In the genomic region with DNA sequence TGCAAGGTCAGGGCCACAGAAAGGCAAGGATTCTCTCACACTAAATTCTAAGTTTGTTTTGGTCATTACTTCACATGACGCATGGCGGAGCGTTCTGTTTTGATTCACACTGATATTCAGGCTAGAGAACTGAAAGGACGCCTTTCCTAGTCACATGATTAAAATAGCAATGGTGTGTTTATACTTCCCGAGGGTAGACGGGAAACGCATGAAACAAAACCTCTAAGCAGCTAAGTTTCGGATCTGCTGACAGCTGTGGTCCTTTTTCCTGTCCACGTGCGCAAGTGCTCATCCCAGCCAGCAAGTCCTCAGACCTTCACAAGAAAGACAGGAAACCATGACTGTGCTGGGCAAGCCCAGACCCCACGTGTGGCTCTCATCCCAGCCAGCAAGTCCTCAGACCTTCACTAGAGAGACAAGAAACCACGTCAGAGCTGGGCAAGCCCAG, we compare ENCODE assay signal across 9 mouse cellular contexts. TPM values are rescaled to one million over a fixed set of nuclear protein-coding genes. Genes with fewer than 3 reads are reported as not detected.
DNase-seq lines count a peak whose midpoint lies in the region; ATAC-seq lines count a peak whose summit lies in the region.
"Had no signal": no experiment of that assay in that cellular context is flagged by ENCODE, and none has a peak within 500 bp of the region (broad histone marks: within the 10 kb centered on the region; RNA-seq: fewer than 3 reads in every experiment).

No protein-coding gene starts in this region.

- no peak overlapping the region for H3K9ac ChIP-seq in heart, embryonic 15.5 days
- no peak overlapping the region for H3K9ac ChIP-seq in hindbrain, embryonic 13.5 days
- H3K9ac ChIP-seq: neural tube, embryonic 12.5 days had no signal

- no peaks in the 10 kb centered on the region for H3K4me1 ChIP-seq in heart, embryonic 15.5 days (replicated peaks)
- H3K4me1 ChIP-seq in hindbrain, embryonic 13.5 days (replicated peaks) = peaks cover 6% of the 10 kb centered on the region; the same call in 1 of the 2 replicates
- H3K4me1 ChIP-seq: neural tube, embryonic 12.5 days had no signal

- peak; percentile 70 for ATAC-seq in heart, embryonic 15.5 days (replicated peaks; ENCODE audit: insufficient number of reproducible peaks, insufficient read depth, low FRiP score, low read depth)
- peak; percentile 58 for ATAC-seq in megakaryocyte-erythroid progenitor cell, adult 5-6 weeks (replicated peaks; ENCODE audit: low FRiP score, low TSS enrichment, poor library complexity, severe bottlenecking)
- no peak for ATAC-seq in hindbrain, embryonic 13.5 days (ENCODE audit: low FRiP score)

- intact Hi-C loops in left cerebral cortex, postnatal 10 days (cut with DNase I) = no loop called here

- no peaks in the 10 kb centered on the region for H3K36me3 ChIP-seq in heart, embryonic 15.5 days
- H3K36me3 ChIP-seq in hindbrain, embryonic 13.5 days = no peaks in the 10 kb centered on the region
- H3K36me3 ChIP-seq: neural tube, embryonic 12.5 days had no signal

- H3K27ac ChIP-seq in heart, embryonic 15.5 days = peak overlapping the region; percentile 24
- H3K27ac ChIP-seq in hindbrain, embryonic 13.5 days = no peak overlapping the region
- H3K27ac ChIP-seq: neural tube, embryonic 12.5 days had no signal

- peak overlapping the region; percentile 50 for H3K4me2 ChIP-seq in heart, embryonic 15.5 days
- H3K4me2 ChIP-seq in hindbrain, embryonic 13.5 days = no peak overlapping the region
- H3K4me2 ChIP-seq: neural tube, embryonic 12.5 days had no signal

- peak overlapping the region; percentile 17; the same call in 1 of the 2 replicates for H3K4me3 ChIP-seq in heart, embryonic 15.5 days
- H3K4me3 ChIP-seq in hindbrain, embryonic 13.5 days = no peak overlapping the region
- H3K4me3 ChIP-seq: neural tube, embryonic 12.5 days had no signal

- WGBS in heart, embryonic 15.5 days = 47% methylated on average over 12 of the region's 12 CpGs
- WGBS in hindbrain, embryonic 13.5 days = 81% methylated on average over 12 of the region's 12 CpGs

- H3K9me3 ChIP-seq in heart, embryonic 15.5 days (replicated peaks) = no peaks in the 10 kb centered on the region
- H3K9me3 ChIP-seq in hindbrain, embryonic 13.5 days = no peaks in the 10 kb centered on the region
- H3K9me3 ChIP-seq: neural tube, embryonic 12.5 days had no signal

- DNase-seq in embryo, embryonic 10.5 days (ENCODE audit: low spot score) = peak; percentile 21
- DNase-seq in embryo, embryonic 11 days = no peak
- DNase-seq in T-cell, adult 2 months (ENCODE audit: low spot score) = peak; percentile 19
- peak; percentile 20 to 67 for DNase-seq in left cerebral cortex, postnatal 10 days (ENCODE audit: extremely low spot score in 1 of 2, low spot score in 2 of 2)
- DNase-seq in cerebellum, adult 11 months = no peak

- no peaks in the 10 kb centered on the region for H3K27me3 ChIP-seq in heart, embryonic 15.5 days
- H3K27me3 ChIP-seq in hindbrain, embryonic 13.5 days = no peaks in the 10 kb centered on the region
- H3K27me3 ChIP-seq: neural tube, embryonic 12.5 days had no signal

RNA-seq across cellular contexts. Expression of a gene that starts 37.7 kb away (rescaled TPM):
- 8.1 and 10.2 TPM in 2 replicates for polyA plus RNA-seq in heart, embryonic 15.5 days (2015; fragmentation: Nextera tagmentation; extraction: Ambion mirVana)
- total RNA-seq in left cerebral cortex, postnatal 10 days (2021) = 10 to 100 TPM; 18.0 to 18.4 TPM
- total RNA-seq in megakaryocyte-erythroid progenitor cell, adult 5-6 weeks (2014; fragmentation: Nextera tagmentation) = 16.2 and 16.8 TPM in 2 replicates
- total RNA-seq in megakaryocyte-erythroid progenitor cell, adult 5-6 weeks (2017) = 27.1 and 40.1 TPM in 2 replicates
- polyA plus RNA-seq in hindbrain, embryonic 13.5 days (2015; fragmentation: Nextera tagmentation; extraction: Ambion mirVana) = 26.1 and 26.6 TPM in 2 replicates

Comparison
In these comparisons a context has a peak if more than half of its experiments do, and no peak if none do; other contexts are left out.
1. DNase-seq: peak in embryo, embryonic 10.5 days (single experiment), T-cell, adult 2 months (single experiment) and left cerebral cortex, postnatal 10 days (2 of 2); none in embryo, embryonic 11 days (single experiment) and cerebellum, adult 11 months (single experiment).